Mouse (Mus musculus): ENCODE measurements around the gene Erp29. TPM values are rescaled to one million over a fixed set of nuclear protein-coding genes. Genes with fewer than 3 reads are reported as not detected.
A peak's percentile ranks its signal among the peaks of the same experiment; 100 is the strongest.

The Erp29 gene
- total and polyA plus RNA-seq, 3 experiments = 204 to 258 (median 252) TPM

DNA sequence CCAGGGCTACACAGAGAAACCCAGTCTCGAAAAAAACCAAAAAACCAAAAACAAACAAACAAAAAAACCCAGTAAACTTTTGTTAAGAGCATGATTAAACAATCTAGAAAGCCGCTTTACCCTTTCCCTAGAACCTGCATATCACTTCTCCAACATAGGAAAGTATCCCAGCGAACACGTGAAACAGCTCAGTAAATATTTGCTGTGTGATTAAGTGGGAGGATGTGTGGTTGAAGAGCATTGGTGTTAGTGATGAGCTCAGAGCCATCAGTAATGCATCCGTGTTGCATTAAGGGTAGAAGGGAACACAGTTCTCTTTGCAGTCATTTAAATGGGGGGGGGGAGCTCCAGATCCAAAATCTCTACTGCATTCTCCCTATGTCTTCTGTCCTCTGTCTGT is 32.5 kb upstream of the Erp29 start:
- no peak overlapping the region for H3K4me2 ChIP-seq (ENCODE audit: insufficient read depth, low read depth, poor library complexity, severe bottlenecking)
- H3K79me2 ChIP-seq (replicated peaks; ENCODE audit: control insufficient read depth, extremely low read depth, insufficient read depth, poor library complexity, severe bottlenecking) = no peaks in the 10 kb centered on the region
- TF ChIP-seq TCF12 (IDR thresholded peaks at IDR 0.05; ENCODE audit: low read depth, low read length) = no peak
- TF ChIP-seq GABPA (IDR thresholded peaks at IDR 0.05; ENCODE audit: insufficient replicate concordance, low read depth, low read length) = no peak
- TF ChIP-seq MXI1 (IDR thresholded peaks at IDR 0.05; ENCODE audit: low read depth, low read length) = no peak
- no peak for TF ChIP-seq POLR2A (IDR thresholded peaks at IDR 0.05; ENCODE audit: low read depth, low read length)
- no peak for TF ChIP-seq MAZ (IDR thresholded peaks at IDR 0.05; ENCODE audit: low read depth, low read length)
- no peak for TF ChIP-seq SMC3 (IDR thresholded peaks at IDR 0.05; ENCODE audit: low read depth, low read length)
- TF ChIP-seq ZC3H11A (IDR thresholded peaks at IDR 0.05; ENCODE audit: low read depth, low read length) = no peak
- TF ChIP-seq JUND (conservative IDR thresholded peaks at IDR 0.05; ENCODE audit: low read depth, low read length) = no peak
- no peak for TF ChIP-seq RAD21 (IDR thresholded peaks at IDR 0.05; ENCODE audit: low read depth, low read length)
- no peaks in the 10 kb centered on the region for H3K27me3 ChIP-seq (replicated peaks)
- no peak overlapping the region for H3K27ac ChIP-seq (ENCODE audit: insufficient read depth, low read depth)
- H3K9ac ChIP-seq (ENCODE audit: insufficient read depth, low read depth) = no peak overlapping the region
- in situ Hi-C loops (cut with MboI; ENCODE audit: low pct_ligation_motif_present, low pct_unique_long_range_greater_than_20kb, low sequenced_read_pairs) (no loop called here), dilution Hi-C loops (cut with MboI; ENCODE audit: extremely low pct_ligation_motif_present, extremely low pct_unique_long_range_greater_than_20kb, low sequenced_read_pairs) (no loop called here)
- no peaks in the 10 kb centered on the region for H3K36me3 ChIP-seq (replicated peaks in 1 of 2; ENCODE audit: control insufficient read depth in 1 of 2, insufficient read depth in 1 of 2, low read length in 1 of 2)
- DNase-seq (ENCODE audit: extremely low read depth) = no peak
- no peaks in the 10 kb centered on the region for H3K4me1 ChIP-seq (ENCODE audit: control insufficient read depth in 1 of 2, insufficient read depth in 2 of 2)
- H3K9me3 ChIP-seq (replicated peaks; ENCODE audit: low read length) = no peaks in the 10 kb centered on the region
- H3K4me3 ChIP-seq (replicated peaks in 1 of 3; ENCODE audit: low read depth in 2 of 3, low read length in 2 of 3, poor library complexity in 1 of 3) = no peak overlapping the region

DNA sequence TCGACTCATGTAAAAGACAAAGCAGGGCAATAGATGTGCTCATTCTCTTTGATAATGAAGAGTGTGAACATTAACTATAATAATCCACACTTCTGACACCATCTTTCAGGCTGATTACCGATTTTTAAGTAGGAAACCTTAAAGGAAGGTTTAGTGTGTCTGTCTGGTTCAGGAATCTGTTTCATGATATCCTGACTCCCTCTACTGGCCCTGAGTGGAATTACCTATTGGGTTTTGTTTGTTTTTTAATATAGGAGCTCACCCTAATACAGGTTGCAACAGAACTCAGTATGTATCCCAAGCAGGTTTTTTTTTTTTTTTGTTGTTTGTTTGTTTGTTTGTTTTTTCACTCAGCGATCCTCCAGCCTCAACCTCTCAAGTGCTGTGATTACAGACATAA is 25.4 kb upstream of the Erp29 start:
- Histone ChIP-seq H3K4me1 (ENCODE audit: control insufficient read depth in 1 of 2, insufficient read depth in 2 of 2) (peaks cover 0 to 3% of the 10 kb centered on the region in 2 experiments; a peak in 1 of 4 replicates), H3K27ac (ENCODE audit: insufficient read depth, low read depth) (no peak overlapping the region), H3K27me3 (replicated peaks) (no peaks in the 10 kb centered on the region), H3K4me3 (replicated peaks in 1 of 3; ENCODE audit: low read depth in 2 of 3, low read length in 2 of 3, poor library complexity in 1 of 3) (no peak overlapping the region), H3K9me3 (replicated peaks; ENCODE audit: low read length) (no peaks in the 10 kb centered on the region), H3K9ac (ENCODE audit: insufficient read depth, low read depth) (no peak overlapping the region), H3K36me3 (replicated peaks in 1 of 2; ENCODE audit: control insufficient read depth in 1 of 2, insufficient read depth in 1 of 2, low read length in 1 of 2) (no peaks in the 10 kb centered on the region), H3K4me2 (ENCODE audit: insufficient read depth, low read depth, poor library complexity, severe bottlenecking) (no peak overlapping the region), H3K79me2 (replicated peaks; ENCODE audit: control insufficient read depth, extremely low read depth, insufficient read depth, poor library complexity, severe bottlenecking) (no peaks in the 10 kb centered on the region)
- dilution Hi-C loops (cut with MboI; ENCODE audit: extremely low pct_ligation_motif_present, extremely low pct_unique_long_range_greater_than_20kb, low sequenced_read_pairs) (no loop called here), in situ Hi-C loops (cut with MboI; ENCODE audit: low pct_ligation_motif_present, low pct_unique_long_range_greater_than_20kb, low sequenced_read_pairs) (no loop called here)
- TF ChIP-seq SMC3 (IDR thresholded peaks at IDR 0.05; ENCODE audit: low read depth, low read length) = peak; percentile 90
- no peak for TF ChIP-seq ETS1 (conservative IDR thresholded peaks at IDR 0.05; ENCODE audit: low read depth, low read length)
- TF ChIP-seq RAD21 (IDR thresholded peaks at IDR 0.05; ENCODE audit: low read depth, low read length) = peak; percentile 98
- TF ChIP-seq ZKSCAN1 (IDR thresholded peaks at IDR 0.05; ENCODE audit: borderline replicate concordance, low read depth, low read length) = no peak
- no peak for TF ChIP-seq PAX5 (IDR thresholded peaks at IDR 0.05; ENCODE audit: low read length)
- no peak for TF ChIP-seq BHLHE40 (IDR thresholded peaks at IDR 0.05; ENCODE audit: low read depth, low read length)
- TF ChIP-seq MAFK (IDR thresholded peaks at IDR 0.05; ENCODE audit: insufficient replicate concordance, low read length) = no peak
- TF ChIP-seq CHD2 (IDR thresholded peaks at IDR 0.05; ENCODE audit: low read length) = no peak
- no peak for TF ChIP-seq ELF1 (IDR thresholded peaks at IDR 0.05; ENCODE audit: low read depth, low read length)
- peak; percentile 45; the same call in 1 of the 2 replicates for TF ChIP-seq ZC3H11A (IDR thresholded peaks at IDR 0.05; ENCODE audit: low read depth, low read length)
- no peak for TF ChIP-seq MXI1 (IDR thresholded peaks at IDR 0.05; ENCODE audit: low read depth, low read length)
- no peak for TF ChIP-seq HCFC1 (IDR thresholded peaks at IDR 0.05; ENCODE audit: low read depth, low read length)
- TF ChIP-seq ZMIZ1 (IDR thresholded peaks at IDR 0.05; ENCODE audit: low read depth, low read length) = no peak
- no peak for TF ChIP-seq EP300 (IDR thresholded peaks at IDR 0.05; ENCODE audit: low read length)
- no peak for TF ChIP-seq MYC (IDR thresholded peaks at IDR 0.05; ENCODE audit: low read depth, low read length)
- TF ChIP-seq IRF4 (IDR thresholded peaks at IDR 0.05; ENCODE audit: low read depth, low read length) = peak; percentile 42; the same call in 1 of the 2 replicates
- TF ChIP-seq KAT2A (IDR thresholded peaks at IDR 0.05; ENCODE audit: insufficient replicate concordance, low read length) = no peak
- TF ChIP-seq SIN3A (IDR thresholded peaks at IDR 0.05; ENCODE audit: low read length) = no peak
- peak; percentile 61 to 96 for TF ChIP-seq CTCF (conservative IDR thresholded peaks at IDR 0.05 in 1 of 2, IDR thresholded peaks at IDR 0.05 in 1 of 2; ENCODE audit: low read depth in 2 of 2, low read length in 2 of 2)
- TF ChIP-seq TBP (conservative IDR thresholded peaks at IDR 0.05; ENCODE audit: low read depth, low read length) = no peak
- DNase-seq (ENCODE audit: extremely low read depth) = peak; percentile 72
